Mouse (Mus musculus) spleen, postnatal 10 days (tissue): ENCODE results near the gene Slc25a45.
"Not testable (repeated sequence)": the region's sequence is repeated elsewhere in the genome, so short reads cannot be mapped to it uniquely, and the experiment has no call there.

ENCODE experiments used
- DNase-seq, 2 experiments: peaks; one replicate each; pipeline ENCODE4 v3.0.0; 2021 to 2022; ENCODE audit warnings: low spot score in 2 of 2

Slc25a45 gene

DNA sequence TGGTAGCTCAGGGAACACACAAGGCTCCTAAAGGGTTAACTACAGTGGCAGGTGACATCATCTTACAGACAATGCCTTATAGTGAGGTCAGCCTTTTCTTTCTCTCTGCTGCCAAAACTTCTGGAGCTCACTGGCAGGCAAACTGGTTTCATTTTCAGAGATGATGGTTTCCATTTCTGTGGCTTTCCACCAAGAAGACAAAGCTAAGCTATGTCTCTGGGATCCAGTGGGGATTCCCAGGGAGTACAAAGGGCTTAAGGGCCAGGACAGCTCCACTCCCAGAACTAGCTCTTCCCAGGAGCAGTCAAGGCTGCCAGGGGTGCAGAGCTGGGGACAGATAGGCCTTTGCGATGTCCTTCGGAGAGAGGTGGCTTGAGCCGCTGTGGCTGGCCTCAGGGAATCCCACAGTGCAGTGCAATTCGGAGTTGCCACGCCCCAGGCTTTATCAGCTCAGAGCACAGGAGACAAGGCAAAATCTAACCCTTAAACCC lies 26.1 kb upstream of the Slc25a45 start:
- no peak for DNase-seq

DNA sequence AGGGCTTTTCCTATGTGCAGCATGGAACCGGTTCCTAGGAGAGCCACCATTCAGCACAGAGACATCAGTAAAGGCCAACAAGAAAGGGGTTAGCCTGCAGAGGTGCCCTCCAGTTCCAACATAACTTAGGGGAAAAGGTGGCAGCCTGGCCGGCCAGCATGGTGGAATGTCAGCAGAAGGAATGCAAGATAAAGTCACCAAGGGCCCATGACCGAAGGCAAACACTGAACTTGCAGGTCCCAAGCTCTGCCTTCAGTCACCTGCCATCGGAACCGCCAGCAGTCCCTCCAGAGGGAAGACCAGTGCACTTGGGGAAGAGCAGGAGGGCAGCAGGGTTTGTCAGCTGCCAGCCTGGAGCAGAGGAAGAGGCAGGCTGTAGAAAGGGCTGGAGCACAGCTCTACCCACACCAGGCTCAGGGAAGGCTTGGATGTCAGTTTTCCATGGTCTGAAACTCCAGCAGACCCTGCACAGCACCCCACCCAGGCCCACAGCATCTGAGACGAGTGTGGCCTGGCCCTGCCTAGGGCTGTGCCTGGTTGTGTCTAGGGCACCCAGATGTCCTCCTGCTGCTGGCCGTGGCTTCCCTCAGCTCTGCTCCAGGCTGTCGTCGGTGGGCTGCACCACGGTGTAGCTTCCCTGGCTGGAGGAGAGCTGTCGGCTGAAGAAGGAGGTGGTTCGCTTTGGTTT lies 25.4 kb upstream of the Slc25a45 start:
- DNase-seq: no peak

DNA sequence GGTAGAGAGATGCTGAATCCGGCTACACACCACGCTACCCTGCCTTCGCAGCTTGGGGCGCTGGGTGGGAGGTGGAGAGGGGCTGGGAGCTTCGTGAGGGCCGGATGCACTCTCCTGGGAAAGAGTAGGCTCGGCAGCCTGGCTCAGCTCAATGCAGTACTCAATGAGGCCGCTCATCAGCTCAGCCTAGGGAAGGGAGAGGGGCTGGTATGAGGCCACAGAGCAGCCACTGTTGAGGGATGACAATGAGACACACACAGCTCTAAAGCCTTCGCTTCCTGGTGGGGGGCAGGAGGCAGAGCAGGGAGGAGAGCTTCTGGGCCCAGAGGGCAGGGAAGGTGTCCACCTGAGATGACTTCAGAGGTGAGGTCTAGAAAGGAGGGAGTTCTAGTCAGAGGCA lies 21.0 kb upstream of the Slc25a45 start:
- DNase-seq: no peak

DNA sequence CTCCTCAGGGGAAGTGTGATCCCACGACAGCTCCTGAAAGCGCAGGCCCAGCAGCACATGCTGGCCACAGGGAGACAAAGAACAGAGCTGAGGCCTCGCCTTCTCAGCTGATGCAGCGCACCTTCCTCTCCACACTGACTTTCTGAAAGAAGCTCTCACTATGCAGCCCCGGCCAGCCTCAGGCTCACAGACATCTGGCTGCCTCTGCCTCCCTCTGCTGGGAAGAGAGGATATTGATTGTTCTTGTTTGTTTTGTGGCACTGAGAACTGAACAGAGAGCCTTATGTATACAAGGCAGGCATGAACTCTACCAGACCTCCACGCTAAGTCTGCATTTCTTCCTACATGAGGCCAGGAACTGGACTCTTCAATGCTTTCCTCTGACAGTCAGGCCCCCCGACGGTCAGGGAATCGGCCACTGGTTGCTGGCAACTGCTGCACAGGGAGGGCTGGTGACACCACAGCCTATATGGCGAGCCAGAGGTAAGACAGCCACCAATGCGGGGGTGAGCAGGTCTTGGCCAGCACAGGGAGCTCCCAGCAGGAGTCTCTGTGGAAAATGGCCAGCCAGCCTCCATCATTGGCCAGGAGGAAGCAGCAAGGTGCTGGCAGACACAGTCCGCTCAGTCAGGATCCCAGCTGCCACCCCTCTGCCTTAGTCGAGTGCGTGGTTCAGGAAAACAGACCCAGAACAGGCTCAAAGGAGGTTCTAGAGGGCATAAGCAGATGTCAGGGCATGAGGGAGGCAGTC lies 15.1 kb upstream of the Slc25a45 start:
- DNase-seq: no peak

DNA sequence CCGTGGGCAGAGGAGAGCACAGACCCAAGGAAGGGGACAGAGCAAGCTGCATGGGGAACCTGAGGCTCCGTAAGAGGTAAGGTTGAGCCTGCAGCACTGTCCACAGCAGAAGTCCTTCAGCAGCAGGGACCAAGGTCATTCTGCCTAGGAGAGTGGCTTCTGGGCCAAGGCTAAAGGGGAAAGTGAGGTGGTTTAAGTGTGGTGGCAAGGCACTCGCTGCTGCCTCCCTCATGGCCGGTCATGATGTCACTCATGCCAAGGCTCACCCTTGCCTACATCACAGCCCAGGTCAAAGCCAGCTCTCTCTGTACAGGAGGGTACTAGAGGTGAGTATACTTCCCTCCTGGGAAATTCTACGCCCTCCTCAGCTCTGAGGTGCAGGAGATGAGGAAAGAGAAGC lies 13.8 kb upstream of the Slc25a45 start:
- no peak for DNase-seq

DNA sequence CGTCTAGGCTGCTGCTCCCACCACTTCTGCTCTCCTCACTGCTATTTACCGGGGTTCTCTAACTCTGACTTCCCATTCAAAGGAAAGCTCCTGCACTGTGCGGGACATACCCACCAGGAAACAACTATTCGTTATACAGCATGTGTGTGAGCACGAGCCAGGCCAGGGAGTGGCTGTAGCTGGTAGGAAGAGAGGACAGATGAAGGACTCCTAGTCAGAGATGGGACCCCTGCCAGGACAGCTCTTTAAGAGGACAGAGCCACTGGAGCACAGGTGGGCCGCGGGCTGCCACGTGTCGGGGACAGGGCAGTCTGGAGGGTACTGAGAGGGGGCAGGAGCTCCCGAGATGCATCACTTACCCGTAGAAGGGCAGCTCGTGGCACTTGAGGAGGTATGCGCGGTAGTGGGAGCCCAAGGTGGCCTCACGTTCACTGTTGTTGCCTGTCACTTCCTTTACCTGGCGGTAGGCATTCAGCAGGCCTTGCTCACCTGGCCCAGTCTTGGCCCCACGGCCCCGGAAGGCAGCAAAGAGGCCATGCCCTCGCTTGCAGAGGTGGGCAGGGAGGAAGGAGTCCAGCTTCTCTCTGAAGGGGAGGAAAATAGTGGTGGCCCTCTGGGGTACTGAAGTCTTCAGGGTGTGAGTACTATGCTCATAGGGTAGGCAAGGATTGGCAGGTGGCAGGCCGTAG lies 12.8 kb upstream of the Slc25a45 start:
- no peak for DNase-seq

DNA sequence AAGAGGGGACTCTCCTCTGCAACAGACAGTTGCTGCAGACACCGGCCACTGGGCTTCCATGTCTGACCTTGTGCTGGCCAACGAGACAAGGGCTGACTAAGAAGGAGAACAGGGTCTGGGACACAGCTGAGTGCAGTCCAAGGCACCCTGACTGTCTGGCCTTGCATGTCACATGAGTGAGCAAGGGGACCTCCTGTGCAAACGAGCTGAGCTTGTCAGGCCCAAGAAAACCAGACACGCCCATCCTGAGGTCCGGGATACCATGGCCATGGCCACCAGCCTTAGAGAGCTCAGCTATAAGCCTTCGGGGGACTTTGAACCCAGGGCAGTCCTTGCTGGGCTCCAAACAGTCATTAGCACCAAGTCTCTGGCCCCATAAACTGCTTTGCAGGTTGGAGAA lies 9.5 kb upstream of the Slc25a45 start:
- DNase-seq: no peak

DNA sequence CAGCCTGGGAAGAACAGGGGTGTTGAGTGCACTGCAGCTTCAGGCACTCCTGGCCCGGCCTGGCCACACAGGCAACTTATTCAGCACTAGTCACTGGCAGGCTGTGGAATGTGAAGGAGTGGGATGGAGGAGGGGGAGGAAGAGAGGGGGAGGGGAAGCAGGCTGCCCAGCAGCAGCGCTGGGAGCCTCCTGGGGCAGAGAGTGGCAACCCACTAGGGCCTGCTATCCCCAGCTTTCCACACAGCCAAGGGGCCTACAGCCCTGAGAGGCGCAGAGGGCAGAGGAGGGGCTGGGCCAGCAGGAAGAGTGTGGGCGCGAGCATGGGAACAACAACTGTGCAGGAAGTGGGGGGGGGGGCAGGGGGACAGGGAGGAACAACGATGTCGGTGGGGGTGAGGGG lies 6.3 kb upstream of the Slc25a45 start:
- DNase-seq: peak in 1 of 2 experiments; percentile 21

DNA sequence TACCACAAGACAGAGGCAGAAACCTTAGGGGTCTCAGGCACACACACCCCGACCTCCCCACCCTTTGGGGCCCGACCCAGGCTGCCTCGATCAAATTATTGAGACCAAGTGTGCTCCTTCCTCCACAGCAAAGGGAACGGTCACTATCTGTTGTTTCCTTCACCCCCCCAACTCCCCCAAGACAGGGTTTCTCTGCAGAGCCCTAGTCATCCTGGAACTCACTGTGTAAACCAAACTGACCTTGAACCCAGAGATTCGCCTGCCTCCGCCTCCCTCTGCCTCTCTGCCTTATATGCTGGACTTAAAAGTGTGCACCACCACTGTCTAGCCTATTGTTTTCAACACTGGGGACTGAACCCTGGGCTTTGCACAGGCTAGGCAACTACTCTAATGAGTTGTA lies 5.9 kb upstream of the Slc25a45 start:
- no peak for DNase-seq

DNA sequence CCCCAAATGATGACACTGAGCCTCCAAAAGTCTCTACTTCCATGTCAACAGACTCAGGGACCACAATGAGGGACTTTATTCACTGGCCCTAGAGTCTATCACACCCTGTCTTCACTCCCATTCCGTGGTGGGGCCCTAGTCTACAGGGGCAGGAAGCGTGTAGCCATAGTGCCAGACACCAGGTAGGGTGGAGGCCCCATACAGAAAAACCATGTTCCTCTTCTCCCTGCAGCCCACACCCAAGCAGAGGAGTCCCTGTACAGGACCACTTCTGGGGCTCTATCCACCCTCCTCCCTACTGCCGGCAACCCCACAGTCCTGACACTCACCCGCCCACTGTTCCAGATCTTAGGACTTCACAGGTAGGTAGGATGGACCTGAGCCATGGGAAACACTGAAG lies 5.1 kb upstream of the Slc25a45 start:
- peak in 1 of 2 experiments; percentile 14 for DNase-seq

DNA sequence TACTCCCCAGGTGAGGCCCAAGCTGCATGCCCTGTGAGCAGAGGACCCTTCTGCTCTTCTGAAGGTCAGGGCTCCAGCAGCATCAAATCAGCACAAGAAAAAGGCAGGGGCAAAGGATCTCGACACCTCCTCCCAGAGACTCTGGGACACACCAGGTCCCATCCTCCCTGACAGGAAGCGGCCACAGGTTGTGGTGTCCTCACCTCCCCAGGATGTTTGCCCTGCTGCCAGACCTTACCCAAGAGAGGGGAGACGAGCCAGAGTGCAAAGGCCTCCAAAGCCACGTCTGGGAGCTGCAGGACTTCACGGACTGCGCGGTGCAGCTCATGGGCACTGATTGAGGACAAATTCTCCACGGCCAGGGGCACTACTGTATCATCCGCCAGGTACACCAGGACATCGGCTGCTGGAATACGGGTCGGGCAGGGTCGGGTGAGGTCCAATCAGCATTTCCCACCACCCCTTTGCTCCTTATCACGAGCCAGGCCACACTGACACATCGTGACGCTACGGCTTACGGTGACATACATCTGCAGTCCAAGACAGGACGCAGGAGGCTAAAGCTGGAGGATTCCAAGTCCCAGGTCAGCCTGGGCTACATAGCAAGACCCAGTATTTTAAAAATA lies 4.6 kb upstream of the Slc25a45 start:
- DNase-seq: peak in 1 of 2 experiments; percentile 18

DNA sequence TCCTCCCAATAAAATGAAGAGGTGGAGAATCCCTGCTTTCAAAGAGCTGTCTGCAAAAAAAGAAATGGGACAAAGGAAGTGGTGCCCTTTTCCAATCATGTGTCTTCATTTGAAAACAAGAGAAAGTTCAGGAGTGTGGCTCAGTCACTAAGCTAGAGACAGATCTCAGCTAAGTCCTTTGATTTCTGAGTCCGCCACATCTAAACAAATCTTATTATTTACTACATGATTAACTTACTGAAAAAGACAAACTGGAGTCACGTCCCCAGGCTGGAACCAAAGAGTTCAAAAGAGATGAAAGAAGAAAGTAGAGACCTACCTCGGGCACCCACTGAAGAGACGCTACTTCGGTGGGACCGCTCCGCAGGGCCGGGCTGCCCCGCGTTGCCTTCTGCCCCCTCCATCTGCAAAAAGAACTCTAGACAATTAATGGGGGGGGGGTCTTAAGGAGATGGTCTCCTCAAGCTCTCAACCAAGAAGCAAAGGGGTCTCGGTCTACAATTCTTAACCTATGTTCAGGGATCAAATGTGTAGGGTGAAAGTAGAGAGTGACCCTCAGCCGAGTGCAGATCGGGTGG lies 3.1 kb upstream of the Slc25a45 start:
- no peak for DNase-seq

DNA sequence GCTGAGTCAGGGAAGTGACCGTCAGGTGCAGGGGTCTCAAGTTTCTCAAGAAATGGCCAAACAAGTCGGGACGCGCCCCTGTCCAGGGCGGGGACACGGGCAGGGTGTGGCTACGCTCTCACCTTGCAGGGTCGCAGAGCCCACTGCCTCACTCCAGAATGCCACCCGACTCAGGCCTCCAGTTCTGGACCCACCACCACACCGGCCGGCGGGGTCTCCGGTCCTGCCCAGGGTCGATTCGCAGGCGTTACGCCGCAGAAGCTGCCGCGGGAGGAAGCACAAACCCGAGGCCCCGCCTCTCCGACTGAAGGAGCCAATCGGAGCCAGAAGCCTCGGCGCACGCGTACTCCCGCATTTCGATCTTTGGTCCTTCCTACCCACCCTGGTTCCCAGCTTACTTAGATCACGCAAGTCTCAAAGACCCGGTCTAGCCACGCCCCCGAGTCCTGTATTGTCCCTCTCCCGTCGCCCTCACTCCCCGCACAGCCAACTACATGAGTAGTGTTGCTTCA lies 2.6 kb upstream of the Slc25a45 start, which contains the start of gene Frmd8:
Gene Frmd8 (minus strand): TSS at position 306 of the 512 bp plus-strand sequence.
- DNase-seq: peak; percentile 89 to 96

DNA sequence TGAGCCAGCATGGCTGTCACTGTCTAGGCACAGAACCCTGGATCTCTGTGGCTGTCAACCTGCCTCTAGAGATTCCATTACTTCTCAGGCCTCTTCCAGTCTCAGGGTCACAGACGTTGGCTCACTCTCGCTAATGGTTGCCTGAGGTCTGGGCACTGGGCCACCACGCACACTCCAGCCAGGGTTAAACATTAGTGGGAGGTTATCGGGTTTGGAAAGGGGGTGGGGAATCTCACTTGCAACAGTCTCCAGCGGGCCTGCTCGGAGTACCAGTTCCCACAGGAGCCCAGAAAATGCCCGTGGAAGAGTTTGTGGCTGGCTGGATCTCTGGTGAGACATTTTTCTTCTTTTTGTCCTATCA lies 734 bp downstream of the Slc25a45 start:
- no peak for DNase-seq

DNA sequence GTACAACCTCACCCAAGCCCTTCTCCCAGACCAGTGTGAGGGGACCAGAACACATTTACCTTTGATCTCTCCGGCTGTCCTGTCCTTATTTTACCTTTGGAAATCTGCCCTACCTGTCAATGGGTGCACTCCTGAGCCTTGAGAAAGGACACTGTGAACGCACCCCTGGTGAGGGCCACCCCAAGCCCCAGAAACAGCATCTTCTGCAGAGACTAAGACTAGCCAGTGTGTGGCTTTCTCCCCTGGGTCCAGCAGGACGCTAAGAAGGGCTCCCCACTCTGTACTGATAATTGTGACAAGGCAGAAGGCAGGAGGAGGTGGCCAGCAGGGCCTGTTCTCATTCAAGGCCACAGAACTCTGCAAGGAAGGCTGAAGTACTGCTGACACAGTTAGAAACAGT lies 1.3 kb downstream of the Slc25a45 start:
- no peak for DNase-seq

DNA sequence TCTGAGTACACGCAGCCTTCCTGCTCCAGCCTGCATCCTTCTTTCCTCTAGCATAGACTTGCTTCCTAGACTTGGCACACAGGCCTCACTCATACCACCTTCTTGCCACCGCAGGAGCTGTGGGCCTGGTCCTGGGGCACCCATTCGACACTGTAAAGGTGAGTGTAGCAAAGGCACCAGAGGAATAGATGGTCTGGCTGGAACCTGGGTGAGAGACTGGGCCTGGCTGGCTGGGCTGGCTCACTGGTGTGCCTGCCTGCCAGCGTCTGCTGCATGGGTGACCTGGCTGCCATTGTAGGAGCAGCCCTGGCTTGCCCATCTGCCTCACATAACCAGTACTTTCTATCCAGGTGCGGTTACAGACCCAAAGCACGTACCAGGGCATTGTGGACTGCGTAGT lies 2.1 kb downstream of the Slc25a45 start:
- no peak for DNase-seq

DNA sequence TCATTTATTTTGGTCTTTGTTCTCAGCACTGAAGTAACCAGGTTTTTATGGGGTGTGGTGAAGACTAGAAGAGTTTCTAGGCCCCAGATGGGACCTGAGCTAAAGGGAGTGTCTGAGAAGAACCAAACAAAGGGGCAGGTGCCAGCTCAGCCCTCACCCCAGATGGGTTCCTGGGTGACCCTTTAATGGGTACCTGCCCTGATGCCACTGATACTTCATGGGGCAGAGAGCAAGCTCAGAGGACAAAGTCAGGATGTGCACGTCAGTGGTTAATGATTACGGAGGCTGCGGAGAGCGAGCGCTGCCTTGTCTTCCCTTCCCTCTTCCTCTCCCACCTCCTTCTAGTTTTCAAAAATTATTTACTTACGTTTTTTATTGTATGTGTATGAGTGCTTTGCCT lies 3.5 kb downstream of the Slc25a45 start:
- no peak for DNase-seq

DNA sequence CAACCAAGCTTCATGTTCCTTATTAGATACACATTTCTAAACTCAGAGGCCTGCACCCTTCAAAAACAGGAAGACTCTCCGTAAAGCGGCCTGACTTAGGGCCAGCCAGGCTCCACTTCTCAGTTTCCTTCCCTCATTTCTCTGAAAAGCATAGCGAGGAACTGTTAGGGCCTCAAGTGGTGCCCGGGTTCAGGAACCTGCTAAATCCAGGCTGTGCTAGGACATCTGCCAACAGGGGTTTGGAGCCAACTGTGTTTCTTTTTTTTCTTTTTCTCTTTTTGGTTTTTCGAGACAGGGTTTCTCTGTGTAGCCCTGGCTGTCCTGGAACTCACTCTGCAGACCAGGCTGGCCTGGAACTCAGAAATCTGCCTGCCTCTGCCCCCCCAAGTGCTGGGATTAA lies 4.5 kb downstream of the Slc25a45 start:
- not testable (repeated sequence) for DNase-seq

DNA sequence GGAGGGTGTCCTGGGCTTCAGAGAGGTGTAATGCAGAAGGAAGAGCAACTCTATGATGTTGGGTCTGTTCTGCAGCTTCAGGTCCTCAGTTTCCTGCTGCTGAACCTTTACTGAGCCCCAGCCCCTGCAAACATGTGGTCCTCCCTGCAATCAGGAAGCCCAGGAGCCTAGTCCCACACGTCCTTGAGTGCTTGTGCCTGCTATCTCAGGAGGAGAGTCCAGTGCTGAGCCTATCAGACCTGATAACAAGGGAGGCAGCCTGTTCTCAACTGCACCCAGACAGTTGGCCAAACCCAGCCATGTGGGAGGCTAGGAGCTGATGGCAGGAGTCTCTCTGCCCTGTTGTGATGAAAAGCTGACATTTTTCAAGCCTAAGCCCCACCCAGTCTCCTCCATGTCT lies 6.3 kb downstream of the Slc25a45 start:
- no peak for DNase-seq

DNA sequence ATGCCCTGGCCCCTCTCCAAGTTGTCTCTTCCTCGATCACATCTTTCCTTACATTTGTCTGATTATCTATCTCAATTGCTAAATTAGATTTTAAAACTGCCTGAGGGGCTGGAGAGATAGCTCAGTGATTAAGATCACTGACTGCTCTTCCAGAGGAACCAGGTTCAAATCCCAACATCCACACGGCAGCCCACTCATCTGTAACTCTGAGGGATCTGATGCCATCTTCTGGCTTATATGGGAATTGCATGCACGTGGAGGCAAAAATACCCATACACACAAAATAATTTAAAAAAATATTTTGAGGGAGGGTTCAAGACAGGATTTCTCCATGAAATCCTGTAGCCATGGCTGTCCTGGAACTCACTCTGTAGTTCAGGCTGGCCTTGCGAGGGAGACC lies 8.2 kb downstream of the Slc25a45 start:
- peak in 1 of 2 experiments; percentile 46 for DNase-seq

DNA sequence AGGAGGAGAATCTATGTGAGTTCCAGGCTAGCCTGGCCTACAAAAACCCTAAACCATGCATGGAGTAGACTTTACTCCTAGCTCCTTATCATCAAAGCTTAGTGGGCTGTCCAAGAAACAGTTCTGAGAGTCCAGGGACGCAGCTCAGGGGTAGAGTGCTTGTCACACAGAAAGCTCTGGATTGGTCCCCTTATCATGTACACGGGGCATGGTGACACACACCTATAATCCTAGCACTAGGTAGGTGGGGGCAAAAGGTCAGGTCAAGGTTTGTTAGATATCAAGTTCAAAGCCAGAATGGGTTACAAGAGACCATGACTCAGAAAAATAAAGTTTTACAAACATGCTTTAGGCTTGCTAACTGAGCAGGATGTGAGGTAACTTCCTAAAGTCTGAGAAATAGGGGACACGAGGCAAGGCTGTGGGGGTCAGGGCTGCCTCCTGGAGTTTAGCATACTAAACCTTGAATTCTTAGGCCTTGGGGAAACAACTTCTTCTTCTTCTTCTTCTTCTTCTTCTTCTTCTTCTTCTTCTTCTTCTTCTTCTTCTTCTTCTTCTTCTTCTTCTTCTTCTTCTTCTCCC lies 9.7 kb downstream of the Slc25a45 start:
- no peak for DNase-seq
